Mouse (Mus musculus): Measurements from ENCODE around the gene Mef2c. TPM values are rescaled to one million over a fixed set of nuclear protein-coding genes. Genes with fewer than 3 reads are reported as not detected.
A peak's percentile ranks its signal among the peaks of the same experiment; 100 is the strongest.

The Mef2c gene
- polyA plus RNA-seq, 1 experiment = 4.8 TPM

- WGBS = 54% methylated on average over 8 of the region's 8 CpGs
- DNase-seq (ENCODE audit: low read depth, low spot score) = no peak
Observed at GRCm38 (mm10) chr13:83652560-83652959, 148.7 kb downstream of the Mef2c start.

- peak; percentile 53 for DNase-seq (ENCODE audit: low read depth, low spot score)
- 37% methylated on average over 8 of the region's 8 CpGs for WGBS
Observed at GRCm38 (mm10) chr13:83654889-83655769, 151.3 kb downstream of the Mef2c start.

GRCm38 (mm10) chr13:83656094-83656493 is 152.3 kb downstream of the Mef2c start:
- no peak for DNase-seq (ENCODE audit: low read depth, low spot score)
- 80% methylated on average over 7 of the region's 7 CpGs for WGBS

- WGBS = 62% methylated on average over 4 of the region's 4 CpGs
- DNase-seq (ENCODE audit: low read depth, low spot score) = no peak
Observed at GRCm38 (mm10) chr13:83656773-83657172, 152.9 kb downstream of the Mef2c start.

GRCm38 (mm10) chr13:83660722-83661121 is 156.9 kb downstream of the Mef2c start:
- no peak for DNase-seq (ENCODE audit: low read depth, low spot score)
- WGBS = 59% methylated on average over 8 of the region's 8 CpGs

- DNase-seq (ENCODE audit: low read depth, low spot score) = no peak
- 72% methylated on average over 7 of the region's 7 CpGs for WGBS
Observed at GRCm38 (mm10) chr13:83661166-83661565, 157.3 kb downstream of the Mef2c start.

- WGBS = 59% methylated on average over 14 of the region's 14 CpGs
- DNase-seq (ENCODE audit: low read depth, low spot score) = no peak
Observed at GRCm38 (mm10) chr13:83662089-83662551, 158.3 kb downstream of the Mef2c start.

- WGBS = 85% methylated on average over 7 of the region's 7 CpGs
- DNase-seq (ENCODE audit: low read depth, low spot score) = no peak
Observed at GRCm38 (mm10) chr13:83666179-83666578, 162.3 kb downstream of the Mef2c start.

GRCm38 (mm10) chr13:83667051-83667450 is 163.2 kb downstream of the Mef2c start:
- WGBS = 74% methylated on average over 3 of the region's 3 CpGs
- no peak for DNase-seq (ENCODE audit: low read depth, low spot score)

- no peak for DNase-seq (ENCODE audit: low read depth, low spot score)
- 64% methylated on average over 2 of the region's 2 CpGs for WGBS
Observed at GRCm38 (mm10) chr13:83707611-83708010, 203.8 kb downstream of the Mef2c start.

GRCm38 (mm10) chr13:83712778-83713380 is 209.0 kb downstream of the Mef2c start:
- 19% methylated on average over 5 of the region's 5 CpGs for WGBS
- no peak for DNase-seq (ENCODE audit: low read depth, low spot score)

GRCm38 (mm10) chr13:83713661-83714291 is 209.9 kb downstream of the Mef2c start:
- DNase-seq (ENCODE audit: low read depth, low spot score) = no peak
- WGBS = 6% methylated on average over 19 of the region's 19 CpGs

- DNase-seq (ENCODE audit: low read depth, low spot score) = no peak
- 2% methylated on average over 22 of the region's 22 CpGs for WGBS
Observed at GRCm38 (mm10) chr13:83714466-83715307, 210.9 kb downstream of the Mef2c start.

- DNase-seq (ENCODE audit: low read depth, low spot score) = no peak
- WGBS = 8% methylated on average over 14 of the region's 14 CpGs
Observed at GRCm38 (mm10) chr13:83715308-83715785, 211.5 kb downstream of the Mef2c start.

- no peak for DNase-seq (ENCODE audit: low read depth, low spot score)
Observed at GRCm38 (mm10) chr13:83715971-83716615, 212.3 kb downstream of the Mef2c start.

More at GRCm38 (mm10) chr13:83715971-83716615, 212.3 kb downstream of the Mef2c start:
- 7% methylated on average over 27 of the region's 27 CpGs for WGBS
